Mouse (Mus musculus) embryonic fibroblast, embryonic 13.5 days (primary cell): ENCODE measurements at regions not wholly inside any gene's neighbourhood (a gene's known extent, or its start where the extent isn't known, plus 50 kb on each side); places are given as distances from the start of the nearest gene placed in this dataset.

Experiments
- H3K27ac ChIP-seq: 2 replicates; pipeline ENCODE4 v1.5.1; 2012; ENCODE audit warnings: low read length, control low read depth, inconsistent platforms; ENCODE audit not compliant: insufficient read depth
- H3K4me1 ChIP-seq: 2 replicates; pipeline ENCODE4 v1.6.1; 2011; ENCODE audit warnings: low read length; ENCODE audit not compliant: control insufficient read depth, insufficient read depth
- H3K4me3 ChIP-seq: 2 replicates; pipeline ENCODE4 v1.5.1; 2011; ENCODE audit warnings: mild to moderate bottlenecking, control low read depth, low read length; ENCODE audit not compliant: insufficient read depth
- CTCF ChIP-seq: IDR thresholded peaks from 2 replicates; pipeline ENCODE4 v1.5.1; 2011; ENCODE audit warnings: mild to moderate bottlenecking, control low read depth, low read length, moderate library complexity, borderline replicate concordance; ENCODE audit not compliant: insufficient read depth
- POLR2A ChIP-seq: IDR thresholded peaks from 2 replicates; pipeline ENCODE4 v1.6.1; 2011; ENCODE audit warnings: low read depth, mild to moderate bottlenecking, control low read depth, low read length, moderate library complexity

GRCm38 (mm10) chr13:70124860-70125545 is 322.8 kb downstream of the Med10 start:
- Histone ChIP-seq H3K27ac (no peak overlapping the region), H3K4me1 (no peaks in the 10 kb centered on the region), H3K4me3 (no peak overlapping the region)
- TF ChIP-seq CTCF = no peak
- no peak for TF ChIP-seq POLR2A

DNA sequence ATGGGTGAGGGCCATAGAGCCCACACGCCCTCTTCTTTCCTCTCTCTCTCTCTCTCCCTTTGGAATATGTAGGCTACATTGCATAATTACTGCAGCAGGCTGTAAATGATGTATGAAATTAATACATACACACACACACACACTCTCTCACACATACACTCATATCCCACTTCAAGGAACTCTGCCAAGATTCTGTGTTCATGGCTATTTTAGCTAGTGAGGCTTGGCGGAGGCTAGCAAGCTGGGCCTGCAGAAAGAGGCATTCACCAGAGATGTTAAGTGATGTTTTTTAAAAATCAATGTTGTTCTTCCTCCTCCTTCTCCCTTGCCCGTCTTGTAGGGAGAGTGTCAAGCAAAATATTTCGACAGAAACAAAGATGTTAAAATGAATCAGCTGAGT is 325.1 kb downstream of the Med10 start:
- Histone ChIP-seq H3K4me1 (no peaks in the 10 kb centered on the region), H3K4me3 (no peak overlapping the region), H3K27ac (no peak overlapping the region)
- no peak for TF ChIP-seq CTCF
- TF ChIP-seq POLR2A = no peak

GRCm38 (mm10) chr13:70134544-70134943 is 332.3 kb downstream of the Med10 start:
- Histone ChIP-seq H3K4me3 (no peak overlapping the region), H3K4me1 (no peaks in the 10 kb centered on the region), H3K27ac (no peak overlapping the region)
- TF ChIP-seq CTCF (no peak), POLR2A (no peak)

DNA sequence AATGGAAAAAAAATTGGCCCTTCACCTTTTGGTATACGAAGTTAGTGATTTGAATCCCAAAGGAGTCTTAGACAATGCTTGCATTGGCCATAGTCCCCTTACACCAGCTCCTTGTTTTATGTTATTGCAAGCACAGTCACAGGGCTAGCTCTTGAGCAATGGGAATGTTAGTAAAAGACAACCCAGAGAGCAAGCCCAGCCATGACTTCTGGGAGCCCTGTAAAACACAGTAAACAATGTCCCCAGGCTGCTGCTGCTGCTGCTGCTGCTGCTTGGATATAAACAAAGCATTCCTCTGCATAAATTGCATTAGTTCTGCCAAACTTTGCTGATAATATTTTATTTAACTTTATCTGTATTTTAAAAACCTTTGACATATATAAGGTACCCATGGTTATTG is 334.0 kb downstream of the Med10 start:
- TF ChIP-seq POLR2A = no peak
- TF ChIP-seq CTCF = no peak
- no peak overlapping the region for H3K27ac ChIP-seq
- H3K4me1 ChIP-seq = no peaks in the 10 kb centered on the region
- H3K4me3 ChIP-seq = no peak overlapping the region

- TF ChIP-seq POLR2A = no peak
- no peak for TF ChIP-seq CTCF
- no peaks in the 10 kb centered on the region for H3K4me1 ChIP-seq
- H3K27ac ChIP-seq = no peak overlapping the region
- H3K4me3 ChIP-seq = no peak overlapping the region
Observed at GRCm38 (mm10) chr13:70144461-70144860, 342.3 kb downstream of the Med10 start.

GRCm38 (mm10) chr13:70145466-70145865 is 343.3 kb downstream of the Med10 start:
- TF ChIP-seq CTCF = no peak
- TF ChIP-seq POLR2A = no peak
- Histone ChIP-seq H3K4me1 (no peaks in the 10 kb centered on the region), H3K27ac (no peak overlapping the region), H3K4me3 (no peak overlapping the region)

- Histone ChIP-seq H3K4me3 (no peak overlapping the region), H3K27ac (no peak overlapping the region), H3K4me1 (no peaks in the 10 kb centered on the region)
- TF ChIP-seq CTCF (no peak), POLR2A (no peak)
Observed at GRCm38 (mm10) chr13:70149041-70149898, 347.1 kb downstream of the Med10 start.

GRCm38 (mm10) chr13:70149899-70150184 is 347.6 kb downstream of the Med10 start:
- TF ChIP-seq CTCF (no peak), POLR2A (no peak)
- Histone ChIP-seq H3K4me1 (no peaks in the 10 kb centered on the region), H3K4me3 (no peak overlapping the region), H3K27ac (no peak overlapping the region)

DNA sequence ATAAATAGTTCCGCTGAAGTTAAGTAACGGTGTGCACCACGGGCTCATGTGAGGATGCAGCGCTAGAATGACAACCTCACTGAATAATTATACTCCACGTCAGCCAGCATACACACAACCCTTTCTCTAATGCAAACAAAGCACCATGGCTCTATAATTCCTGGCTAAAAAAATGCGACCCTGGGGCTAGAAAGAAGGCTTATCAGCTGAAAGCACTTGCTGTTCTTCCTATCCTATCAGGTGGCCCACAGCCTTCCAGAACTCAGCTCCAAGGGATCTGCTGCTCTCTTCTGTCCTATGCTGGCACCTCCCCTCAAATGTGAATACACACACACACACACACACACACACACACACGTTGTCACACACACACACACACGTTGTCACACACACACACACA is 350.9 kb downstream of the Med10 start:
- TF ChIP-seq CTCF (no peak), POLR2A (no peak)
- Histone ChIP-seq H3K4me1 (no peaks in the 10 kb centered on the region), H3K4me3 (no peak overlapping the region), H3K27ac (no peak overlapping the region)

DNA sequence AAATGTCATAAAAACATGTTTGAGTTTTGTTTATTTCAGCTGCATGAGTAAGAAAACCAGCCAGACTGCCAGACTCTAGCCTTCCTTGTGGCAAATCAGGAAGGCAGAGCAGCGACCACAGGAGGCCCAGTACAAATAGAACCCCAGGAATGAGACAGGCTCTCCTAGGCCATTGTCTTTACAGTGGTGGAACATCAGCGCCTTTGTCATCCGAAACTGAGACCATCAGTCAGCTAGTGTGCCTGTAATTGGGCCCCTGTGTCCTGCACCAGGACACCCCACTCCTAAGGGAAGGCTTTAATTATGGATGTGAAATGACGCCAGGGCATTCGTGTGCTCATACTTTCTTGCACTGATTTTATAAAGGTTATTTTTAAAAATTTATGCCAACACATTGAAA is 353.4 kb downstream of the Med10 start:
- TF ChIP-seq CTCF (no peak), POLR2A (no peak)
- no peak overlapping the region for H3K27ac ChIP-seq
- peaks cover 6% of the 10 kb centered on the region for H3K4me1 ChIP-seq
- H3K4me3 ChIP-seq = no peak overlapping the region
